Mouse (Mus musculus): Measurements from ENCODE around the gene Aox4.

DNA sequence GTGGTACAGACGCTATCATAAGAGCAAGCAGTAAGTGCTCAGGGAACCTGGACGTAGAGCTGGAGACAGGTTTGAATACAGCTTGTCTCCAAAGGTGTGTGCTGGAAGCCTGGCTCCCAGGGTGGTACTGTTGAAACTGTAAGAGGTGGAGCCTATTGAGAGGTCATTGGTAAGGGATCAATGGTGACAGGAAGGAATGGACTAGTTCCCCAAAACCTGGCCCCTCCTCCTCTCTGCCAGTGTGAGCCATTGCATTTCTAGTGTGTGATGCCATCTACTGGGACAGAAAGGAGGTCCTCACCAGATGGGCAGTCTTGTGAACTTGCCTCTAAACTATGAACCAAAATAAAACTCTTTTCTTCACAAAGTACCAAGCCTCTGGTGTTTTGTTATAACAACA is 58.0 kb downstream of the Aox4 start:
- TF ChIP-seq POLR2A (IDR thresholded peaks at IDR 0.05; ENCODE audit: low read depth, low read length) (no peak), ZNF384 (IDR thresholded peaks at IDR 0.05; ENCODE audit: low read depth, low read length) (no peak), PAX5 (IDR thresholded peaks at IDR 0.05; ENCODE audit: low read length) (no peak), RAD21 (IDR thresholded peaks at IDR 0.05; ENCODE audit: low read depth, low read length) (peak; percentile 75), ZC3H11A (IDR thresholded peaks at IDR 0.05; ENCODE audit: low read depth, low read length) (no peak), CTCF (conservative IDR thresholded peaks at IDR 0.05 in 1 of 2, IDR thresholded peaks at IDR 0.05 in 1 of 2; ENCODE audit: low read depth in 2 of 2, low read length in 2 of 2) (peak in 1 of 2 experiments; percentile 75; a peak in 2 of 4 replicates), BHLHE40 (IDR thresholded peaks at IDR 0.05; ENCODE audit: low read depth, low read length) (no peak), MAX (IDR thresholded peaks at IDR 0.05; ENCODE audit: low read length) (no peak), EP300 (IDR thresholded peaks at IDR 0.05; ENCODE audit: low read length) (no peak), IRF4 (IDR thresholded peaks at IDR 0.05; ENCODE audit: low read depth, low read length) (no peak), ELF1 (IDR thresholded peaks at IDR 0.05; ENCODE audit: low read depth, low read length) (no peak)

Data from CH12.LX (cell line).